In the genomic region with DNA sequence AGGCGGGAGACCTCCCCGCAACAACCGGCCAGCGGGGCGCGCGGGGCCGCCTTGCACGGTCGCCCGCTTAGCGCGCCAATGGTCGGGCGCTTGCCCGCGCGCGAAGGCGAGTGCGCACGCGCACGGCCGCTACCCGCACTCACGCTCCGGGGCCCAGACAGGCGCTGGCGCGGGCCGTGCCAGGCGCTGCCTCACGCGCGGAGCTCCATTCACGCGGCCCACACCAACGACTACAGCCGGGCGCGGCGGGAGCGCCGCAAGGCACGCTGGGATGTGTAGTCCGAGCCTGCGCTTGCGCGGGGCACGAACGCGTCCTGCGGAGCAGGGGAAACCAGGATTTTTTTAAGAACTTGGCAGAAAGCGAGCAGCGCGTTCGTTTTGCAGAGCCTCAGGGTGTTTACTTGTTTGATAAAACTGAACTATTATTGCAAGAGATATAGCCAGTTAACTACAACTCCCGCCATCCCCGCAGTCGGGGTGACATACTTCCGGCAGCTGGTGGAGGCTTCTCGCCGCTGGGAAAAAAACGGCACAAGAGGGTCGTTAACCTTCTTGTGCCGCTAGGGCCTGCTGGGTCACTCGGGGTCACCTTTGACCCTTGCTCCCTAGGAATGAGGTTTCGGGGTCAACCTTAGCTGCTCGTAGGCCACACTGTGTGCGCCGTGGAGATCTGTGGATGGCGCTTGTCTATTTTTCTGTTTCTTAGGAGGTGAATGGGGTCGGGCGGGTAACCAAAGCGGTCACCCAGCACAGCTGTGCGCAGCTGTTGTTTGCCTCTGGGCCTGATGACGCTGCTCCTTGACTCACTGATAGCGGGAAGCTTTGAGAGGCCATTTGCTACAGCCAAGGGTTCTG, we compare ENCODE assay signal across 1 mouse cellular context.
TF ChIP-seq lines count a peak whose summit lies in the region.

Gene Ado (minus strand): TSS at position 79 of the 855 bp plus-strand sequence.

TF ChIP-seq in MEL, 35 proteins besides CTCF, POLR2A, EP300 and RAD21 (continued from another document):
- no peak for TF ChIP-seq RCOR1 (IDR thresholded peaks at IDR 0.05; ENCODE audit: low read depth, low read length)
- no peak for TF ChIP-seq JUND (IDR thresholded peaks at IDR 0.05; ENCODE audit: low read depth, low read length)
- peak; percentile 75 for TF ChIP-seq NELFE (IDR thresholded peaks at IDR 0.05; ENCODE audit: low read depth, low read length)
- no peak for TF ChIP-seq GATA1 (IDR thresholded peaks at IDR 0.05; ENCODE audit: low read depth, low read length)
- no peak for TF ChIP-seq USF2 (IDR thresholded peaks at IDR 0.05; ENCODE audit: borderline replicate concordance in 1 of 2, insufficient read depth in 1 of 2, low read depth in 1 of 2, low read length in 2 of 2)
- peak; percentile 96 for TF ChIP-seq HCFC1 (IDR thresholded peaks at IDR 0.05; ENCODE audit: low read depth, low read length)
- peak; percentile 73 for TF ChIP-seq MXI1 (IDR thresholded peaks at IDR 0.05; ENCODE audit: low read depth, low read length)
- no peak for TF ChIP-seq MAFK (IDR thresholded peaks at IDR 0.05; ENCODE audit: borderline replicate concordance, low read depth, low read length)
